Mouse (Mus musculus) heart, embryonic 12.5 days (tissue): ENCODE data around the gene Pla2g2f. TPM values are rescaled to one million over a fixed set of nuclear protein-coding genes. Genes with fewer than 3 reads are reported as not detected.

ENCODE experiments used
- ATAC-seq: fragments of 200-750 bp; cut with Nextera tagmentation; 2 replicates; pipeline ENCODE4 v1.8.0; 2017; ENCODE audit warnings: moderate TSS enrichment, moderate library complexity; ENCODE audit not compliant: insufficient number of reproducible peaks, low FRiP score
- H3K27ac ChIP-seq: fragments of 300-500 bp; sonication (generic); 2 replicates; pipeline ENCODE4 v1.5.1; 2016; ENCODE audit warnings: mild to moderate bottlenecking, moderate library complexity; ENCODE audit not compliant: poor library complexity, severe bottlenecking
- H3K27me3 ChIP-seq: fragments of 300-500 bp; sonication (generic); replicated peaks from 2 replicates; pipeline ENCODE4 v1.6.1; 2016; ENCODE audit warnings: mild to moderate bottlenecking, moderate library complexity
- H3K36me3 ChIP-seq: fragments of 300-500 bp; sonication (generic); 2 replicates; pipeline ENCODE4 v1.6.1; 2016; ENCODE audit warnings: mild to moderate bottlenecking, moderate library complexity
- H3K4me1 ChIP-seq: fragments of 300-500 bp; sonication (generic); replicated peaks from 2 replicates; pipeline ENCODE4 v1.6.1; 2016; ENCODE audit warnings: mild to moderate bottlenecking
- H3K4me2 ChIP-seq: fragments of 300-500 bp; sonication (generic); 2 replicates; pipeline ENCODE4 v1.6.1; 2016; ENCODE audit warnings: mild to moderate bottlenecking, moderate library complexity
- H3K4me3 ChIP-seq: fragments of 300-500 bp; sonication (generic); 2 replicates; pipeline ENCODE4 v1.5.1; 2016; ENCODE audit warnings: mild to moderate bottlenecking
- H3K9ac ChIP-seq: fragments of 300-500 bp; sonication (generic); 2 replicates; pipeline ENCODE4 v1.6.1; 2016; ENCODE audit warnings: mild to moderate bottlenecking, moderate library complexity
- H3K9me3 ChIP-seq: fragments of 300-500 bp; sonication (generic); replicated peaks from 2 replicates; pipeline ENCODE4 v1.6.1; 2016; ENCODE audit warnings: mild to moderate bottlenecking, moderate library complexity
- WGBS: fragments of 180-500 bp; shearing (Covaris S2); methylation state at CpG from one replicate; pipeline ENCODE4 v1.1.7; 2016; 5-methylcytosine and 5-hydroxymethylcytosine counted together
- polyA plus RNA-seq: library from polyadenylated mRNA; unstranded; fragments of >200 nt; fragmentation: Nextera tagmentation; extraction: Ambion mirVana; gene quantifications from 2 replicates; pipeline ENCODE4 v1.2.1, GENCODE M21; 2016

The Pla2g2f gene
- polyA plus RNA-seq, 1 experiment from 2014 or later = not detected

DNA sequence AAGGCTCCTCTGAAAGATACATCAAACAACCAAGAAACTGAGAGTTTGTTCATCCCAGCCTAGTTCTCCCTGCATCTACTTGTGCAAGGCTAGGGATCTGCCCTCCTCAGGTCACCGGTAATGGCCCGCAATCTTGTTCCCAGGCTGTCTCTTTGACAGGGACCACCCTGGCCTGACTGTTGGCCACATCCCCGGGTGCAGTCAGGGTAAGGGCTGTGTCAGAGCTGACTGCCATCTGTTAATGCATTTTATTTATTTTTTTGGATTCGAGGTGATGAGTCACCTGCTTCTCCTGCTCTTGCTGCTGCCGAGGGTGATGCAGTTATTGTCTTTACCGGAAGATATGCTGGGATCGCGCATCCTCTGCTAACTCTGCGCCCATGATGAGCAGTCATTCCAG is 40.7 kb downstream of the Pla2g2f start:
- Histone ChIP-seq H3K27ac (no peak overlapping the region), H3K27me3 (0 out of 2 replicates have a peak, but pooled peaks cover 11% of the 10 kb centered on the region), H3K36me3 (no peaks in the 10 kb centered on the region), H3K9me3 (no peaks in the 10 kb centered on the region), H3K4me3 (no peak overlapping the region), H3K4me2 (no peak overlapping the region), H3K4me1 (no peaks in the 10 kb centered on the region), H3K9ac (no peak overlapping the region)
- 71% methylated on average over 9 of the region's 9 CpGs for WGBS
- ATAC-seq = no peak

DNA sequence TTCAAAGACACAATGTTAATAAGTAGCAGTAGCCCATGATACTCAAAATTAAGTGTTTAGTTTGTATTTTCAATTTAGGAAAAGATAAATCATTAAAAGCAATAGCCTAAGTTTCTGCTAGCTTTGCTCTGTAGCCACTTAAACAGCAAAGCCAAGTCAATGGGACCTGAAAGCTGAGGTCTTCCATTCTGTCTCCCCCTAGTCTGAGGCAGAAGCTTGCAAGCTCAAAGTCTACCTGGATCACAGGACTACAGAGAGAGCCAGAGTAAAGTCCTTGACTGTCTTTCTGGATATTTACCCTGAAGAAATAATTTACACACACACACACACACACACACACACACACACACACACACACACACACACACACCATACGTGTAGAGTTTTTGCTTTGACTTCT is 43.2 kb downstream of the Pla2g2f start:
- Histone ChIP-seq H3K9ac (no peak overlapping the region), H3K4me2 (no peak overlapping the region), H3K9me3 (no peaks in the 10 kb centered on the region), H3K4me3 (no peak overlapping the region), H3K4me1 (no peaks in the 10 kb centered on the region), H3K27ac (no peak overlapping the region), H3K36me3 (no peaks in the 10 kb centered on the region), H3K27me3 (peaks cover 12% of the 10 kb centered on the region; the same call in 1 of the 2 replicates)
- WGBS = 74% methylated on average over 1 of the region's 1 CpGs
- ATAC-seq = no peak

DNA sequence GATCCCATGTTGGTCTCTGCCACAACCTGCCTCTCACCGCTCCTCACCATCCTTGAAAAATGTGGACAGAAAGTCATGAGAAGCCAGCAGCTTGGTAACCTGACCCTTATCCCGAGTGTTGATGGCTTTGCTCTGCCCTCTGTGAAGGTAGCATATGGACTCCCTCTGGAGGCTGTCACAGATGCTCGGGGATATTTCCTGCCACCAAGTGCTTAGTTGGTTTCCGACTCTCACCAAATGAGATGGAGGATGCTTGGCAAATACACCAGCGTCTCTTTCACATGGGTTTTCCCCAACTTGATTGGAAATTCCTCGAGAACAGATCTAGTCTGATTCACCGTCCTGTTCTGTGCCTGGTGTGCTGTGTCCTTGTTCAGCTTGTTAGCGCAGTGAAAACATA is 44.8 kb downstream of the Pla2g2f start:
- Histone ChIP-seq H3K36me3 (no peaks in the 10 kb centered on the region), H3K9me3 (no peaks in the 10 kb centered on the region), H3K4me1 (no peaks in the 10 kb centered on the region), H3K9ac (no peak overlapping the region), H3K27me3 (peaks cover 20% of the 10 kb centered on the region; the same call in 1 of the 2 replicates), H3K27ac (no peak overlapping the region), H3K4me2 (no peak overlapping the region), H3K4me3 (no peak overlapping the region)
- WGBS = 70% methylated on average over 8 of the region's 8 CpGs
- ATAC-seq = no peak

DNA sequence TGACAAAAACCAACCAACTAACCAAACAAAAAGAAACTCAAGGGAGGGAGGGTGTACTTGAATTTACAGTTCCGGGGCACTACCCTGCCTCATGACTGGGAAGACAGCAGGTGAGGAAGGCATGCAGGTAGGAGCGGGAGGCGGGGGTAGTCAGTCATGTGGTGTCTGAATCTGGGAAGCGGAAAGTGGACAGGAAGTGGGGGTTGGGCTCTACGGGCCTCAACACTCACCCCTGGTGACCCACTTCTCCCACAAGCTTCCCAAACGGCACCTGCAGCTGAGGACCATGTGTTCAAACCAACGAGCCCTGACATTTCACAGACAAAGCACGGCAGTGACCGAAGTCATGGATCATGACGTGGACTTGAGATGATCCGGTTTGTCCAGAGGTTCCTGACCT is 45.3 kb downstream of the Pla2g2f start:
- Histone ChIP-seq H3K4me2 (no peak overlapping the region), H3K9ac (no peak overlapping the region), H3K36me3 (no peaks in the 10 kb centered on the region), H3K4me1 (no peaks in the 10 kb centered on the region), H3K4me3 (no peak overlapping the region), H3K27ac (no peak overlapping the region), H3K9me3 (no peaks in the 10 kb centered on the region), H3K27me3 (peaks cover 20% of the 10 kb centered on the region; the same call in 1 of the 2 replicates)
- 76% methylated on average over 11 of the region's 11 CpGs for WGBS
- no peak for ATAC-seq

DNA sequence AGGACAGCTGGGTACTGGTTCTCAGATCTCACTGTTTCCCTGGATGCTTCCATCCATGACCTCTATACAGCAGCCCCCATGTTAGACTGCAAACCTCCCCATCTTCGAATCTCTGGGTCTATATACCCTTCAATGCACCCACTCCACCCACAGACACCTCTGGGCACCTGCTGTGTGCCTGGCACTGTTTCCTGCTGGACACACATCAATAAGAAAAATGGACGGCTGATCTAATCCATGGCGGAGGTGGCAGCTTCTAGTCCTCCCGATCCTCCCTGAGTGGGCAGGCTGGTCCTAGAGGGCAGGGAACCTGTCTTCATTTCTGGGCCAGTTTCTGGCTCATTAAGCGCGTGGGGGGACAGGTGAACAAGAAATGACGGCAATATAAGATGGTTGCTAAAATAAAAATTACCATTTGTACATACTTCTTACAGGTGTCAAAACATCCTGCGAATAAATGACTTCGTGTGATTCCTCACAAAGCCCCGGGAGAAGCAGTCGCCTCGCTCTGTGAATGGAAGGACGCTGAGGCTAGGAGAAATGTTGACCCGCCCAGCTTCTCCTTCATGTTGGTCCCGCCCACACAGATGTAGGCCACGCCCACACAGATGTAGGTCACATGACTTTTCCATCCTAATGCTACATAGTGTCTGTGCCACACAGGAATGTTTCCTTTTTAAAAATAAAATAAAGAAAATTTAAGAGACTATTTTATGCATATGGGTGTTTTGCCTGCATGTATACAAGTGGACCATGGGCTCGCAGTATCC is 46.2 kb downstream of the Pla2g2f start:
- H3K27me3 ChIP-seq = peaks cover 20% of the 10 kb centered on the region; the same call in 1 of the 2 replicates
- no peak overlapping the region for H3K4me3 ChIP-seq
- H3K27ac ChIP-seq = no peak overlapping the region
- H3K9me3 ChIP-seq = no peaks in the 10 kb centered on the region; the same call in 1 of the 2 replicates
- WGBS = 66% methylated on average over 17 of the region's 17 CpGs
- no peak overlapping the region for H3K4me2 ChIP-seq
- no peak overlapping the region for H3K9ac ChIP-seq
- no peak for ATAC-seq
- no peaks in the 10 kb centered on the region for H3K36me3 ChIP-seq
- no peaks in the 10 kb centered on the region for H3K4me1 ChIP-seq

DNA sequence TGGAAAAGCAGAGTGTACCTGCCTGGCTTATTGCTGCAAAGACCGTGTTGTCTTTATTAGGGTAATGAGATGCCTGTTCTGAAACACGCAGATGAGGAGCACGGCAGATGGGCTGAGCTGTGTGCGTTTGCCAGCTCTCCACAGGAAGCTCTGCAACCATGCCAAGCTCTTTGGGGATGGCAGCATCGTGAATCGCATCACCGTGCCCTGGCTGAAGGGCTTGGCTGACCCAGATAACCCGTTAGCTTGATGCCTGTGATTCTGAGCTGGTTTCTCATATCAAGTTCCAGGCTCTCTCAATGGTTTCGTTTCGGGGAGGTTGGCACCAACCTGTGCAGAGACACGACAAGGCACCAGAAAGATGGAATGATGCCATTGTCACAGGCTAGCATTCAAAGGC is 46.8 kb downstream of the Pla2g2f start:
- Histone ChIP-seq H3K9ac (no peak overlapping the region), H3K27ac (no peak overlapping the region), H3K36me3 (no peaks in the 10 kb centered on the region), H3K4me3 (no peak overlapping the region), H3K9me3 (no peaks in the 10 kb centered on the region; the same call in 1 of the 2 replicates), H3K4me2 (no peak overlapping the region), H3K27me3 (peaks cover 23% of the 10 kb centered on the region; the same call in 1 of the 2 replicates), H3K4me1 (no peaks in the 10 kb centered on the region)
- 80% methylated on average over 11 of the region's 11 CpGs for WGBS
- ATAC-seq = no peak

DNA sequence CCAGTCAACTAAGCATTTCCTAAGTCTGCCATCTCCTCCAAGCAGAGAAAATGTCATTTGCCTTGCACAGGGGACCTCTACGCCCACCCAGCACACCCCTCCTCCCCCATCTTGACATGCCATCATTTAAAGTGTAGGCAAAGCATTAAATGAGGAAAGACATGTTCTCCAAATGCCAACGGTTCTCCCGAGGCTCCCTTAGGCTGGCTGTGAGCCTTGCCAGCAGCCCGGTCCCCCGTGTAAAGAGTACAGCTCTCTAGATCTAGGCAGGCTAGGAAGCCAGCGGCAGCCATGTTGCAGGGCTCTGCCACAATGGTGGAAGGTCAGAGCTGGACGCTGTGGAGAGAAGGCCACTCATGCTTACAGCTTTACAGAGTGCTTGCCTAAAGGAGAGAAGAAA is 47.5 kb downstream of the Pla2g2f start:
- H3K4me1 ChIP-seq = no peaks in the 10 kb centered on the region
- H3K27ac ChIP-seq = no peak overlapping the region
- H3K9me3 ChIP-seq = no peaks in the 10 kb centered on the region; the same call in 1 of the 2 replicates
- H3K9ac ChIP-seq = no peak overlapping the region
- H3K4me3 ChIP-seq = no peak overlapping the region
- WGBS = 60% methylated on average over 7 of the region's 7 CpGs
- no peak for ATAC-seq
- no peaks in the 10 kb centered on the region for H3K36me3 ChIP-seq
- peaks cover 27% of the 10 kb centered on the region; the same call in 1 of the 2 replicates for H3K27me3 ChIP-seq
- H3K4me2 ChIP-seq = no peak overlapping the region

DNA sequence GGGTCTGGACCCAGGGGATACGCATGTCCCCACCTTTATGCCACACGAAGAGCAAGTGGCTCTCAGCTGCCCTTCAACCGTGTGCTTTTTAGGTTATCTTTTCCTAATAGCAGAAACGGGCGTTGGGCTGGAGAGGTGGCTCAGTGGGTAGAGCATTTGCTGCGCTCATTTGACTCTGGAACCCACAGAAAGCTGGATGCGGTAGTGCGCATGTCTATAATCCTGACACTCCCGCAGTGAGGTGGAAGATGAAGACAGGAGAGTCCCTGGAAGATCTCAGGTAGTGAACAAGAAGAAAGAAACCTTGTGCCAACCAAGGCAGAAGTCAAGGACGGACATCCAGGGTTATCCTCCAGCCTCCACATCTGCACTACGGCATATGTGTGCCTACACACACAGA is 48.2 kb downstream of the Pla2g2f start:
- Histone ChIP-seq H3K4me3 (no peak overlapping the region), H3K27ac (no peak overlapping the region), H3K4me1 (no peaks in the 10 kb centered on the region), H3K4me2 (no peak overlapping the region), H3K27me3 (peaks cover 31% of the 10 kb centered on the region), H3K9ac (no peak overlapping the region), H3K9me3 (no peaks in the 10 kb centered on the region; the same call in 1 of the 2 replicates), H3K36me3 (no peaks in the 10 kb centered on the region)
- no peak for ATAC-seq
- 74% methylated on average over 11 of the region's 11 CpGs for WGBS

DNA sequence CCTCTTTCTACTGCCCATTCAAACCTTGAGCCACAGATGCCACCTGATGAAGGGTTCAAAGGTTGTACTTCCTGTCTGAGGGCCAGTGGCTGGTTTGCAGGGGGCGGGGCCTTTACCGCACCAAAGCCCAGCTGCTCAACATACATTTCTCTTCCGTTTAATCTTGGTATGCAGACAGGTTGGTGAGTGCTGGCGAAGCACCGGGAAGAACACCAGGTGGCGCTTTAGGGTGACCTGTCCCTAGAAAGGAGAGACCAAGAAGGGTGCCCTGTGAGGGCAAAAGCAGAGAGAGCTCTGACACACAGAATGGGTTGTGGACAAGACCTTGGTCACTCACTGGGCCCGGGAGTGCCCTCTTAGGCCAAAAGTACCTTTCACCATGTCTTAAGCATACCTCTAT is 48.8 kb downstream of the Pla2g2f start:
- no peaks in the 10 kb centered on the region for H3K4me1 ChIP-seq
- no peaks in the 10 kb centered on the region; the same call in 1 of the 2 replicates for H3K9me3 ChIP-seq
- H3K4me2 ChIP-seq = no peak overlapping the region
- H3K4me3 ChIP-seq = no peak overlapping the region
- WGBS = 7% methylated on average over 7 of the region's 7 CpGs
- no peaks in the 10 kb centered on the region for H3K36me3 ChIP-seq
- ATAC-seq = no peak
- no peak overlapping the region for H3K27ac ChIP-seq
- no peak overlapping the region for H3K9ac ChIP-seq
- peaks cover 31% of the 10 kb centered on the region for H3K27me3 ChIP-seq

DNA sequence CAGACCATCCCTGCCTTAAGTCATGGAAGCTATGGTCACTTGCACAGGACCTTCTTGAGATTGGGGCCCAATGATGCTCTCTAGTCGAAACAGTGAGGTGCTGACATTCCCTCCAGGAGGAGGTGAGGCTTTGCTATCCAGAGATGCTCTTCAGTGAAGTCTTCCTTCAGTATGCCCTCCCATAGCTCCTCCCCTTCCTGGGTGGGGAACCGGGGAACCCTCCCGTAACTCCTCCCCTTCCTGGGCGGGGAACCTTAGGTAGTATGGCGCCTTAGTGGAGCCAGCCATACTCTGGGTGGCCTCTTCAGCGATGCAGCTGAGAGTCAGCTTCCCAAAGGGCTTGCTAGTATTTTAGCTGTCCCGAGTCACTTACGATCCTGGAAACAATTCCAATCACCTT is 50.8 kb downstream of the Pla2g2f start:
- no peaks in the 10 kb centered on the region; the same call in 1 of the 2 replicates for H3K9me3 ChIP-seq

DNA sequence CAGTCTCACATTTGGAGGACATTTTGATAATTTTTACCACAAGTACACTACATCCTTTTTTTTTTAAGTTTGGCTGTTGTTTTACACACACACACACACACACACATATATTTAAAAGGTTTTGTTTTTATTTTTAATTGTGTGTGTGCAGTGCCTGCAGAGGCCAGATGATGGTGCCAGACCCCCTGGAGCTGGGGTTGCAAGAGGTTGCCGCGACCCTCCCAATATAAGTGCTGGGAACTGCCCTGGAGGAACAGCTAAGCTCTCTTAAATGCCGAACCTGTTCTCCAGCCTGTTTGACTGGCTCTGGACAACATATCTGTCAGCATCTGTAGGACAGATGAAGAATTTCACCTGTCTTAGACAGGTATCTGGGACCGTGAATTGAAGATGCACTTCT is 53.3 kb downstream of the Pla2g2f start:
- no peaks in the 10 kb centered on the region for H3K4me1 ChIP-seq
- H3K36me3 ChIP-seq = no peaks in the 10 kb centered on the region
- H3K4me2 ChIP-seq = no peak overlapping the region
- WGBS = 76% methylated on average over 4 of the region's 4 CpGs
- no peak overlapping the region for H3K4me3 ChIP-seq
- peaks cover 29% of the 10 kb centered on the region for H3K27me3 ChIP-seq
- no peak overlapping the region for H3K9ac ChIP-seq
- no peak overlapping the region for H3K27ac ChIP-seq
- H3K9me3 ChIP-seq = no peaks in the 10 kb centered on the region; the same call in 1 of the 2 replicates
- ATAC-seq = no peak

More for the DNA sequence above, 50.8 kb downstream of the Pla2g2f start:
- WGBS = 87% methylated on average over 8 of the region's 8 CpGs
- Histone ChIP-seq H3K4me3 (no peak overlapping the region), H3K27me3 (peaks cover 41% of the 10 kb centered on the region), H3K9ac (no peak overlapping the region), H3K4me1 (no peaks in the 10 kb centered on the region), H3K36me3 (no peaks in the 10 kb centered on the region), H3K4me2 (no peak overlapping the region), H3K27ac (no peak overlapping the region)
- ATAC-seq = no peak
